Mouse (Mus musculus): ENCODE data around the gene Gnb1. TPM values are rescaled to one million over a fixed set of nuclear protein-coding genes. Genes with fewer than 3 reads are reported as not detected.

Gene Gnb1
- polyA plus RNA-seq, 1 experiment from 2014 or later, result 300 TPM

- under 1% methylated on average over 46 of the region's 54 CpGs for WGBS
- Histone ChIP-seq H3K27ac (ENCODE audit: low read length) (peak overlapping the region; percentile 92), H3K4me1 (ENCODE audit: control insufficient read depth, insufficient read depth, low read length) (peaks cover 54% of the 10 kb centered on the region), H3K9ac (ENCODE audit: low read depth, low read length) (peak overlapping the region; percentile 100), H3K4me2 (ENCODE audit: low read depth, low read length) (peak overlapping the region; percentile 80), H3K36me3 (ENCODE audit: control insufficient read depth, insufficient read depth, low read length) (no peaks in the 10 kb centered on the region), H3K27me3 (replicated peaks; ENCODE audit: control insufficient read depth, insufficient read depth, low read length) (no peaks in the 10 kb centered on the region), H3K9me3 (ENCODE audit: control insufficient read depth, low read length) (no peaks in the 10 kb centered on the region), H3K4me3 (ENCODE audit: low read length) (peak overlapping the region; percentile 99)
- ATAC-seq, result peak; percentile 8
These were observed 469 bp downstream of the Gnb1 start for GRCm38 (mm10) chr4:155491529-155492130.

GRCm38 (mm10) chr4:155492131-155492633 lies 1.0 kb downstream of the Gnb1 start:
- no peaks in the 10 kb centered on the region for H3K36me3 ChIP-seq (ENCODE audit: control insufficient read depth, insufficient read depth, low read length)
- no peak for ATAC-seq

GRCm38 (mm10) chr4:155494891-155495290 lies 3.7 kb downstream of the Gnb1 start:
- ATAC-seq, result no peak
- 60% methylated on average over 4 of the region's 4 CpGs for WGBS
- no peak overlapping the region for H3K4me3 ChIP-seq (ENCODE audit: low read length)
- H3K9ac ChIP-seq (ENCODE audit: low read depth, low read length), result no peak overlapping the region
- no peaks in the 10 kb centered on the region for H3K27me3 ChIP-seq (replicated peaks; ENCODE audit: control insufficient read depth, insufficient read depth, low read length)
- no peak overlapping the region for H3K27ac ChIP-seq (ENCODE audit: low read length)
- H3K36me3 ChIP-seq (ENCODE audit: control insufficient read depth, insufficient read depth, low read length), result no peaks in the 10 kb centered on the region
- no peaks in the 10 kb centered on the region for H3K9me3 ChIP-seq (ENCODE audit: control insufficient read depth, low read length)
- peak overlapping the region; percentile 8; the same call in 1 of the 2 replicates for H3K4me2 ChIP-seq (ENCODE audit: low read depth, low read length)
- H3K4me1 ChIP-seq (ENCODE audit: control insufficient read depth, insufficient read depth, low read length), result peaks cover 32% of the 10 kb centered on the region

More at GRCm38 (mm10) chr4:155492131-155492633, 1.0 kb downstream of the Gnb1 start:
- Histone ChIP-seq H3K9ac (ENCODE audit: low read depth, low read length) (peak overlapping the region; percentile 100), H3K27me3 (replicated peaks; ENCODE audit: control insufficient read depth, insufficient read depth, low read length) (no peaks in the 10 kb centered on the region), H3K27ac (ENCODE audit: low read length) (peak overlapping the region; percentile 92), H3K4me2 (ENCODE audit: low read depth, low read length) (peak overlapping the region; percentile 80), H3K4me1 (ENCODE audit: control insufficient read depth, insufficient read depth, low read length) (peaks cover 49% of the 10 kb centered on the region), H3K4me3 (ENCODE audit: low read length) (peak overlapping the region; percentile 99), H3K9me3 (ENCODE audit: control insufficient read depth, low read length) (no peaks in the 10 kb centered on the region)
- WGBS, result under 1% methylated on average over 51 of the region's 51 CpGs

- H3K9ac ChIP-seq (ENCODE audit: low read depth, low read length), result no peak overlapping the region
- H3K4me1 ChIP-seq (ENCODE audit: control insufficient read depth, insufficient read depth, low read length), result peaks cover 25% of the 10 kb centered on the region
- H3K27me3 ChIP-seq (replicated peaks; ENCODE audit: control insufficient read depth, insufficient read depth, low read length), result no peaks in the 10 kb centered on the region
- no peak overlapping the region for H3K4me2 ChIP-seq (ENCODE audit: low read depth, low read length)
- H3K27ac ChIP-seq (ENCODE audit: low read length), result no peak overlapping the region
- ATAC-seq, result no peak
- no peak overlapping the region for H3K4me3 ChIP-seq (ENCODE audit: low read length)
- WGBS, result 74% methylated on average over 3 of the region's 3 CpGs
- no peaks in the 10 kb centered on the region for H3K9me3 ChIP-seq (ENCODE audit: control insufficient read depth, low read length)
- H3K36me3 ChIP-seq (ENCODE audit: control insufficient read depth, insufficient read depth, low read length), result no peaks in the 10 kb centered on the region
These were observed 6.8 kb downstream of the Gnb1 start for GRCm38 (mm10) chr4:155497963-155498362.

GRCm38 (mm10) chr4:155501126-155501525 lies 10.0 kb downstream of the Gnb1 start:
- peaks cover 18% of the 10 kb centered on the region for H3K4me1 ChIP-seq (ENCODE audit: control insufficient read depth, insufficient read depth, low read length)
- no peak overlapping the region for H3K27ac ChIP-seq (ENCODE audit: low read length)
- no peak for ATAC-seq
- no peaks in the 10 kb centered on the region for H3K36me3 ChIP-seq (ENCODE audit: control insufficient read depth, insufficient read depth, low read length)
- H3K4me2 ChIP-seq (ENCODE audit: low read depth, low read length), result no peak overlapping the region
- no peak overlapping the region for H3K9ac ChIP-seq (ENCODE audit: low read depth, low read length)
- WGBS, result 73% methylated on average over 2 of the region's 2 CpGs
- no peaks in the 10 kb centered on the region for H3K27me3 ChIP-seq (replicated peaks; ENCODE audit: control insufficient read depth, insufficient read depth, low read length)
- no peaks in the 10 kb centered on the region for H3K9me3 ChIP-seq (ENCODE audit: control insufficient read depth, low read length)
- H3K4me3 ChIP-seq (ENCODE audit: low read length), result no peak overlapping the region

GRCm38 (mm10) chr4:155505067-155505466 lies 13.9 kb downstream of the Gnb1 start:
- Histone ChIP-seq H3K9ac (ENCODE audit: low read depth, low read length) (no peak overlapping the region), H3K4me1 (ENCODE audit: control insufficient read depth, insufficient read depth, low read length) (peaks cover 10% of the 10 kb centered on the region; the same call in 1 of the 2 replicates), H3K27ac (ENCODE audit: low read length) (no peak overlapping the region), H3K27me3 (replicated peaks; ENCODE audit: control insufficient read depth, insufficient read depth, low read length) (no peaks in the 10 kb centered on the region), H3K4me3 (ENCODE audit: low read length) (no peak overlapping the region), H3K4me2 (ENCODE audit: low read depth, low read length) (no peak overlapping the region), H3K36me3 (ENCODE audit: control insufficient read depth, insufficient read depth, low read length) (no peaks in the 10 kb centered on the region), H3K9me3 (ENCODE audit: control insufficient read depth, low read length) (no peaks in the 10 kb centered on the region)
- ATAC-seq, result no peak
- 62% methylated on average over 8 of the region's 8 CpGs for WGBS

- ATAC-seq, result no peak
- Histone ChIP-seq H3K27ac (ENCODE audit: low read length) (no peak overlapping the region), H3K4me2 (ENCODE audit: low read depth, low read length) (no peak overlapping the region), H3K9ac (ENCODE audit: low read depth, low read length) (no peak overlapping the region), H3K4me3 (ENCODE audit: low read length) (no peak overlapping the region), H3K36me3 (ENCODE audit: control insufficient read depth, insufficient read depth, low read length) (no peaks in the 10 kb centered on the region), H3K9me3 (ENCODE audit: control insufficient read depth, low read length) (no peaks in the 10 kb centered on the region), H3K27me3 (replicated peaks; ENCODE audit: control insufficient read depth, insufficient read depth, low read length) (no peaks in the 10 kb centered on the region), H3K4me1 (ENCODE audit: control insufficient read depth, insufficient read depth, low read length) (peaks cover 10% of the 10 kb centered on the region; the same call in 1 of the 2 replicates)
- WGBS, result 78% methylated on average over 5 of the region's 5 CpGs
These were observed 14.6 kb downstream of the Gnb1 start for GRCm38 (mm10) chr4:155505671-155506295.

GRCm38 (mm10) chr4:155508614-155509013 lies 17.5 kb downstream of the Gnb1 start:
- no peaks in the 10 kb centered on the region for H3K9me3 ChIP-seq (ENCODE audit: control insufficient read depth, low read length)
- no peak for ATAC-seq
- 82% methylated on average over 4 of the region's 4 CpGs for WGBS

GRCm38 (mm10) chr4:155510981-155511380 lies 19.8 kb downstream of the Gnb1 start:
- ATAC-seq, result no peak
- Histone ChIP-seq H3K9me3 (ENCODE audit: control insufficient read depth, low read length) (no peaks in the 10 kb centered on the region), H3K9ac (ENCODE audit: low read depth, low read length) (no peak overlapping the region), H3K27ac (ENCODE audit: low read length) (no peak overlapping the region), H3K4me2 (ENCODE audit: low read depth, low read length) (no peak overlapping the region), H3K4me3 (ENCODE audit: low read length) (no peak overlapping the region), H3K4me1 (ENCODE audit: control insufficient read depth, insufficient read depth, low read length) (peaks cover 2% of the 10 kb centered on the region; the same call in 1 of the 2 replicates), H3K36me3 (ENCODE audit: control insufficient read depth, insufficient read depth, low read length) (no peaks in the 10 kb centered on the region), H3K27me3 (replicated peaks; ENCODE audit: control insufficient read depth, insufficient read depth, low read length) (no peaks in the 10 kb centered on the region)
- WGBS, result 79% methylated on average over 1 of the region's 1 CpGs

More at GRCm38 (mm10) chr4:155508614-155509013, 17.5 kb downstream of the Gnb1 start:
- no peak overlapping the region for H3K4me3 ChIP-seq (ENCODE audit: low read length)
- H3K4me2 ChIP-seq (ENCODE audit: low read depth, low read length), result no peak overlapping the region
- H3K36me3 ChIP-seq (ENCODE audit: control insufficient read depth, insufficient read depth, low read length), result no peaks in the 10 kb centered on the region
- no peak overlapping the region for H3K27ac ChIP-seq (ENCODE audit: low read length)
- peaks cover 10% of the 10 kb centered on the region; the same call in 1 of the 2 replicates for H3K4me1 ChIP-seq (ENCODE audit: control insufficient read depth, insufficient read depth, low read length)
- no peak overlapping the region for H3K9ac ChIP-seq (ENCODE audit: low read depth, low read length)
- H3K27me3 ChIP-seq (replicated peaks; ENCODE audit: control insufficient read depth, insufficient read depth, low read length), result no peaks in the 10 kb centered on the region
